Mouse (Mus musculus): Measurements from ENCODE around the gene Tomm20. TPM values are rescaled to one million over a fixed set of nuclear protein-coding genes. Genes with fewer than 3 reads are reported as not detected.
"Not testable (repeated sequence)": the region's sequence is repeated elsewhere in the genome, so short reads cannot be mapped to it uniquely, and the experiment has no call there.

Gene Tomm20
- polyA plus RNA-seq, 1 experiment, result 71.1 TPM

GRCm38 (mm10) chr8:126918356-126918755, 27.3 kb downstream of the Tomm20 start:
- no peak for DNase-seq (ENCODE audit: low read depth)

- DNase-seq (ENCODE audit: low read depth), result no peak
These were observed 28.3 kb downstream of the Tomm20 start for GRCm38 (mm10) chr8:126917179-126917905.

- DNase-seq (ENCODE audit: low read depth), result no peak
These were observed 29.0 kb downstream of the Tomm20 start for GRCm38 (mm10) chr8:126916611-126917010.

GRCm38 (mm10) chr8:126914609-126915375, 30.9 kb downstream of the Tomm20 start:
- no peak for DNase-seq (ENCODE audit: low read depth)

GRCm38 (mm10) chr8:126914107-126914490, 31.5 kb downstream of the Tomm20 start:
- not testable (repeated sequence) for DNase-seq (ENCODE audit: low read depth)

GRCm38 (mm10) chr8:126913241-126914106, 32.2 kb downstream of the Tomm20 start:
- DNase-seq (ENCODE audit: low read depth), result peak; percentile 100

GRCm38 (mm10) chr8:126909371-126909802, 36.3 kb downstream of the Tomm20 start:
- no peak for DNase-seq (ENCODE audit: low read depth)

GRCm38 (mm10) chr8:126908805-126909204, 36.8 kb downstream of the Tomm20 start:
- DNase-seq (ENCODE audit: low read depth), result no peak

- no peak for DNase-seq (ENCODE audit: low read depth)
These were observed 37.7 kb downstream of the Tomm20 start for GRCm38 (mm10) chr8:126907968-126908367.

- DNase-seq (ENCODE audit: low read depth), result no peak
These were observed 38.3 kb downstream of the Tomm20 start for GRCm38 (mm10) chr8:126907374-126907773.

- no peak for DNase-seq (ENCODE audit: low read depth)
These were observed 40.3 kb downstream of the Tomm20 start for GRCm38 (mm10) chr8:126905387-126905786.

GRCm38 (mm10) chr8:126903927-126904326, 41.7 kb downstream of the Tomm20 start:
- no peak for DNase-seq (ENCODE audit: low read depth)

- DNase-seq (ENCODE audit: low read depth), result no peak
These were observed 42.3 kb downstream of the Tomm20 start for GRCm38 (mm10) chr8:126903224-126903895.

GRCm38 (mm10) chr8:126901612-126902011, 44.0 kb downstream of the Tomm20 start:
- no peak for DNase-seq (ENCODE audit: low read depth)

GRCm38 (mm10) chr8:126901049-126901448, 44.6 kb downstream of the Tomm20 start:
- DNase-seq (ENCODE audit: low read depth), result no peak

- no peak for DNase-seq (ENCODE audit: low read depth)
These were observed 50.5 kb downstream of the Tomm20 start for GRCm38 (mm10) chr8:126895133-126895532.

- DNase-seq (ENCODE audit: low read depth), result no peak
These were observed 58.0 kb downstream of the Tomm20 start for GRCm38 (mm10) chr8:126887639-126888006.

- no peak for DNase-seq (ENCODE audit: low read depth)
These were observed 58.7 kb downstream of the Tomm20 start for GRCm38 (mm10) chr8:126886741-126887638.

- no peak for DNase-seq (ENCODE audit: low read depth)
These were observed 59.8 kb downstream of the Tomm20 start for GRCm38 (mm10) chr8:126885554-126886485.
